Mouse (Mus musculus) gastrocnemius, postnatal 14 days (tissue): ENCODE measurements at regions not wholly inside any gene's neighbourhood (a gene's known extent, or its start where the extent isn't known, plus 50 kb on each side); places are given as distances from the start of the nearest gene placed in this dataset.

Experiments used
- DNase-seq: peaks from one replicate; pipeline ENCODE4 v3.0.0; 2021; ENCODE audit warnings: mixed read lengths
- intact Hi-C: fragments of 180-260 bp; cut with DNase I; formaldehyde crosslinking; loops from one replicate; pipeline ENCODE4 v1.15.1; 2025; ENCODE audit warnings: low total_unique reads

- no peak for DNase-seq
- intact Hi-C loops: no loop called here
These were observed 114.8 kb downstream of the Pcsk1 start for GRCm38 (mm10) chr13:75204417-75204816.

- intact Hi-C loops: no loop called here
- DNase-seq: no peak
These were observed 134.3 kb downstream of the Pcsk1 start for GRCm38 (mm10) chr13:75223944-75224343.

- no peak for DNase-seq
- intact Hi-C loops: loop anchor here (5.0 kb wide), 1 partner anchor 572 kb away; no protein-coding TSS in a partner anchor
These were observed 136.1 kb downstream of the Pcsk1 start for GRCm38 (mm10) chr13:75225581-75226297.

- peak; percentile 22 for DNase-seq
- intact Hi-C loops: loop anchor here (1.0 to 5.0 kb wide), 2 partner anchors 570 to 653 kb away; no protein-coding TSS in a partner anchor
These were observed 138.1 kb downstream of the Pcsk1 start for GRCm38 (mm10) chr13:75227616-75228277.

- no peak for DNase-seq
- intact Hi-C loops: no loop called here
These were observed 146.8 kb downstream of the Pcsk1 start for GRCm38 (mm10) chr13:75236424-75236823.
